Mouse (Mus musculus): ENCODE data around the gene Gpr33.

The Gpr33 gene

DNA sequence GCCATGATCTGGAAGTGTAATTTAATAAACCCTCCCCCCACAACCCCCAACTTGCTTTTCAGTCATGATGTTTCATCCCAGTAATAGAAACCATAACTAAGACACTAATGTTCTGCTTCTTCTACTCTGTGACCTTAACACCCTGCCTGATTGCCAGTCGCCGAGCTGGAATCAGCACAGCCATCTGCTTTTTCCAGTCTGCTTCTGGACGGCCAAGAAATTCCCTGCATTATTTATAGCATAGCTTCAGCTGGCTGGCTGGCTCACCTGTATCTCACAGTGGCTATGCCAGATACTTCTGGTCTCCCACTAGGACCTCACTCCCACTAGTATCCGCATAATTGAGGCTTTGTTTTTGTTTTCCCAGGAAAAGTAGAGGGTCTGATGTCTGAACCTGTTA lies 42.0 kb downstream of the Gpr33 start:
- DNase-seq (ENCODE audit: low read depth, low spot score) = no peak

DNA sequence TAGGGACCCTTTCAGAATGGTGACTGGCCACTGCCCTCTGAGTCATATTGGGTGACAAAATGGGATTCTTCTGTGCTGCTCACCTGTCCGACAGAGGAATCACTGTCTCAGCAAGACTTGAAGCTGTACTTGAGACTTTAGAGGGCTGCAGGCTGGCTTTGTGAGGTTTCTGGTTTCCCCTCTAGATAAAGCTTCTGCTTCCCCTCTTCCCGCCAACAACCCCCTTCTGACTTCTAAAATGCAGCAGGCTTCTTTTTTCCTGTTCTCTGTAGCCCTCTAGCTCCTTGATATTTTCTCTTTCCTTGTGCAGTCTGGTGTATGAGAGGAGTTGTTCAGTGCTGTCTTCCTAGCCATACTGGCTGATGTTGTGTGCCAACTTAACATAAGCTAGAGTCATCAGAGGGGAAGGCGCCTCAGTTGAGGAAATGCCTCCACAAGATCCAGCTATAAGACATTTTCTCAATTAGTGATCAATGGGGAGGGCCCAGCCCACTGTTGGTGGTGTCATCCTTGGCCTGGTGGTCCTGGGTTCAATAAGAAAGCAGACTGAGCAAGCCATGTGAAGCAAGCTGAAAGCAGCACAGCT lies 42.6 kb downstream of the Gpr33 start:
- DNase-seq (ENCODE audit: low read depth, low spot score) = no peak

GRCm38 (mm10) chr12:51983625-51984024 lies 44.2 kb downstream of the Gpr33 start:
- no peak for DNase-seq (ENCODE audit: low read depth, low spot score)

- DNase-seq (ENCODE audit: low read depth, low spot score) = peak; percentile 9
Measured at GRCm38 (mm10) chr12:51976531-51976930, 51.3 kb downstream of the Gpr33 start.

- peak; percentile 15 for DNase-seq (ENCODE audit: low read depth, low spot score)
Measured at GRCm38 (mm10) chr12:51974381-51974780, 53.5 kb downstream of the Gpr33 start.

Data from CD4-positive, CD25-positive, alpha-beta regulatory T cell, adult 2 months (primary cell).